Mouse (Mus musculus) liver, embryonic 14.5 days (tissue): ENCODE data around the gene Olfr1047. TPM values are rescaled to one million over a fixed set of nuclear protein-coding genes. Genes with fewer than 3 reads are reported as not detected.
"Not testable (repeated sequence)": the region's sequence is repeated elsewhere in the genome, so short reads cannot be mapped to it uniquely, and the experiment has no call there.

ENCODE experiments used
- ATAC-seq: fragments of 200-750 bp; cut with Nextera tagmentation; 2 replicates; pipeline ENCODE4 v1.8.0; 2017; ENCODE audit warnings: moderate number of reproducible peaks, mild to moderate bottlenecking, moderate library complexity; ENCODE audit not compliant: insufficient read depth
- DNase-seq, 3 experiments: peaks; one replicate each; pipeline ENCODE4 v3.0.0-alpha.2; 2012 to 2013; ENCODE audit warnings: low read depth in 3 of 3, low spot score in 3 of 3
- H3K27ac ChIP-seq: fragments of 300-500 bp; sonication (generic); 2 replicates; pipeline ENCODE4 v1.5.1; 2014; ENCODE audit warnings: moderate library complexity, mild to moderate bottlenecking, control low read depth, inconsistent platforms
- H3K27me3 ChIP-seq: fragments of 300-500 bp; sonication (generic); 2 replicates; pipeline ENCODE4 v1.6.1; 2014; ENCODE audit warnings: mild to moderate bottlenecking, low read length, moderate library complexity; ENCODE audit not compliant: control insufficient read depth, insufficient read depth
- H3K36me3 ChIP-seq: fragments of 300-500 bp; sonication (generic); replicated peaks from 2 replicates; pipeline ENCODE4 v1.6.1; 2014; ENCODE audit warnings: low read depth; ENCODE audit not compliant: control insufficient read depth, insufficient read depth
- H3K4me1 ChIP-seq, 2 experiments: fragments of 200-500 bp in 1 of 2; fragments of 300-500 bp in 1 of 2; sonication (generic) in 1 of 2; replicated peaks; 2 replicates each; pipeline ENCODE4 v1.6.1; 2012 to 2014; ENCODE audit warnings: antibody characterized with exemption in 1 of 2, inconsistent platforms in 1 of 2, low read length in 1 of 2; ENCODE audit not compliant: control insufficient read depth in 2 of 2, insufficient read depth in 2 of 2
- H3K4me2 ChIP-seq: fragments of 300-500 bp; sonication (generic); 2 replicates; pipeline ENCODE4 v1.6.1; 2014; ENCODE audit warnings: low read depth, mild to moderate bottlenecking, control low read depth, moderate library complexity
- H3K4me3 ChIP-seq, 2 experiments: fragments of 200-500 bp in 1 of 2; fragments of 300-500 bp in 1 of 2; sonication (generic) in 1 of 2; 2 replicates each; pipeline ENCODE4 v1.5.1; 2012 to 2014; ENCODE audit warnings: low read depth in 2 of 2, low read length in 2 of 2, mild to moderate bottlenecking in 2 of 2, control low read depth in 1 of 2, inconsistent platforms in 1 of 2, moderate library complexity in 1 of 2; ENCODE audit not compliant: insufficient read depth in 1 of 2
- H3K9ac ChIP-seq: fragments of 300-500 bp; sonication (generic); replicated peaks from 2 replicates; pipeline ENCODE4 v1.6.1; 2014; ENCODE audit warnings: mild to moderate bottlenecking, control low read depth, moderate library complexity
- H3K9me3 ChIP-seq: fragments of 300-500 bp; sonication (generic); 2 replicates; pipeline ENCODE4 v1.6.1; 2016; ENCODE audit warnings: low read length, mixed read lengths; ENCODE audit not compliant: control insufficient read depth
- CTCF ChIP-seq: IDR thresholded peaks from 2 replicates; pipeline ENCODE4 v1.5.1; 2016; ENCODE audit warnings: antibody characterized with exemption, low read depth, control low read depth
- EP300 ChIP-seq: IDR thresholded peaks from 2 replicates; pipeline ENCODE4 v1.6.1; 2016; ENCODE audit warnings: antibody characterized with exemption, low read depth
- WGBS: fragments of 180-500 bp; shearing (Covaris S2); extraction: QIAGEN DNeasy Blood & Tissue Kit; methylation state at CpG from one replicate; pipeline ENCODE4 v1.1.7; 2014; ENCODE audit not compliant: insufficient replicate concordance; 5-methylcytosine and 5-hydroxymethylcytosine counted together
- polyA plus RNA-seq, 2 experiments: library from polyadenylated mRNA; depleted of rRNA in 1 of 2; stranded (reverse) in 1 of 2; unstranded in 1 of 2; fragments of >200 nt; fragmentation: Nextera tagmentation in 1 of 2; extraction: Ambion mirVana in 1 of 2; gene quantifications; 2 replicates each; pipeline versions ENCODE4 v1.2.1 to v1.2.3; 2012 to 2014

The Olfr1047 gene
- not detected in 2 replicates for polyA plus RNA-seq (2012; rRNA removed)
- polyA plus RNA-seq (2014; fragmentation: Nextera tagmentation; extraction: Ambion mirVana): not detected in 2 replicates

- 54% methylated on average over 1 of the region's 1 CpGs for WGBS
- no peaks in the 10 kb centered on the region for H3K27me3 ChIP-seq
- no peak for DNase-seq
Measured at GRCm38 (mm10) chr2:86231301-86231700, at the start of gene Olfr1047. Gene Olfr1047 (minus strand): TSS chr2:86231401.

DNA sequence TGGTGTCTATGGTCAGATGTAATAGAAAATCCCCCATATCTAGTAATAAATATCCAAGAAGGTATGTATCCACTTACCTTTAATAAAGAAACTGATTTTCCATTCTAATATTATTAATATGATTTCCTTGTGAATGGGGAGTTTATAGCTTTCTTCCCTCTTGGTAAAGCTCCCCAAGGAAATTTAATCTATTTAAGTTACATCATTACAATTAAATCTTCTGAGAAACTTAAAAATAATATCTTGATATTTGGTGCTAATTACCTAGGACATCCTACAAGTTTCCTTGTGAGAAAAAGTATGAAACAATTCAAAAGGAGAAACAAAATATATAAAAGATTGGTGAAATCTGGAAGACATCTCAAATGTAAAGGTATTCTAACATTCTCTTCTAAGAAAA, 47.8 kb upstream of the Olfr1047 start, which contains the start of gene Olfr1051:
Gene Olfr1051, minus strand, starts transcription at position 101 of the 400 bp plus-strand sequence.
- DNase-seq, H3K4me3 ChIP-seq, H3K4me2 ChIP-seq, H3K27me3 ChIP-seq, H3K4me1 ChIP-seq, H3K36me3 ChIP-seq, H3K9me3 ChIP-seq, H3K27ac ChIP-seq, H3K9ac ChIP-seq, ATAC-seq: not testable (repeated sequence)

More at GRCm38 (mm10) chr2:86231301-86231700, at the start of gene Olfr1047:
- H3K9me3 ChIP-seq: no peaks in the 10 kb centered on the region
- no peaks in the 10 kb centered on the region for H3K4me1 ChIP-seq
- H3K9ac ChIP-seq: no peak within 1 kb of the TSS
- H3K27ac ChIP-seq: no peak within 1 kb of the TSS
- no peak within 1 kb of the TSS for H3K4me3 ChIP-seq
- no peaks in the 10 kb centered on the region for H3K36me3 ChIP-seq
- TF ChIP-seq CTCF (no peak), EP300 (no peak)
- ATAC-seq: no peak
- H3K4me2 ChIP-seq: no peak within 1 kb of the TSS

GRCm38 (mm10) chr2:86258228-86258627, 27.0 kb upstream of the Olfr1047 start, which contains the start of gene Olfr1049:
Gene Olfr1049 (minus strand): TSS chr2:86258328.
- not testable (repeated sequence) for H3K4me1 ChIP-seq, DNase-seq

DNA sequence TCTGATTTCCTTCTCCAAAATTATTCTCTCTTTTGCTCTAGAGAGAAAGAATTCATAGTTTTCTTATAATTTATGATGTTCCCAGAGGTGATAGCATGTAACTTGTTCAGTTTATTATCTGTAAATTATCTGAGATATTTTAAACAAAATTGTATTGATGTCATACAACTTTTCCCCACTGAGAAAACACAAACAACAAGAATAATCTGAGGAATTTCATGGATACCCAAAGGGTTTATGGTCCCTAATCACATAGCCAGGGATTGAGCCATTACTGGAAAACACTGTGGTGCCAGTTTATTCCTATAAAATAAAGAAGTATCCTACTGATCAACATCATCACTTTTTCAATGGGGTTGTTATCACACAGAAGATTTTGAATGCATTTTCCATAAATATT, 9.0 kb upstream of the Olfr1047 start, which contains the start of gene Olfr1048:
Gene Olfr1048, minus strand, starts transcription at position 101 of the 400 bp plus-strand sequence.
- Histone ChIP-seq H3K4me2 (no peak within 1 kb of the TSS), H3K9me3 (no peaks in the 10 kb centered on the region), H3K27ac (no peak within 1 kb of the TSS), H3K27me3 (no peaks in the 10 kb centered on the region), H3K4me1 (no peaks in the 10 kb centered on the region), H3K4me3 (no peak within 1 kb of the TSS), H3K9ac (no peak within 1 kb of the TSS), H3K36me3 (no peaks in the 10 kb centered on the region)
- no peak for TF ChIP-seq CTCF
- no peak for TF ChIP-seq EP300
- ATAC-seq (no peak), DNase-seq (no peak)

More at GRCm38 (mm10) chr2:86258228-86258627, 27.0 kb upstream of the Olfr1047 start, which contains the start of gene Olfr1049:
- H3K36me3 ChIP-seq, H3K9me3 ChIP-seq, H3K4me3 ChIP-seq, ATAC-seq, H3K9ac ChIP-seq, H3K27ac ChIP-seq, H3K27me3 ChIP-seq, H3K4me2 ChIP-seq: not testable (repeated sequence)

GRCm38 (mm10) chr2:86219214-86219613, 12.0 kb downstream of the Olfr1047 start, which contains the start of gene Olfr1046:
Gene Olfr1046 (minus strand): TSS chr2:86219314.
- Histone ChIP-seq H3K27ac (no peak within 1 kb of the TSS), H3K9me3 (no peaks in the 10 kb centered on the region), H3K4me1 (no peaks in the 10 kb centered on the region), H3K4me3 (no peak within 1 kb of the TSS), H3K36me3 (no peaks in the 10 kb centered on the region), H3K9ac (no peak within 1 kb of the TSS), H3K27me3 (no peaks in the 10 kb centered on the region), H3K4me2 (no peak within 1 kb of the TSS)
- TF ChIP-seq EP300 (no peak), CTCF (no peak)
- 31% methylated on average over 2 of the region's 2 CpGs for WGBS
- DNase-seq: no peak
- ATAC-seq: no peak

DNA sequence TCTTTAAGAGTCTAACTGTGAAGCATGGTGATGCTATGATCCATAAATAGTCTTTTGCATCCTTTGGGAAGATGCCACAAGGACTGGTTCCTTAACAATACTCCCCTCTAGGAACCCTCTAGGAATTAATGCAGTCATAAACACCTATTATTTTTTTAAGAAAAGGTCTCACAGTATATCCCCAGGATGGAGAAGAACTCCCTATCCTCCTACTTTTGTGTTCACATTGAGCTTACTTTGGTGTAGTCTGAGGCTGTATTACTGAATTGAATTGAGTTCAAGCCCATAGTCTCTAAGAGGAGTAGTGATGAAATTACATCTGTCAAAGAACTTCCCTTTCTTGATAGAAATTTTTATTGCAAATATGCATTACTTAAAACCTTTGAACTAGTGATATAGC, 28.3 kb downstream of the Olfr1047 start, which contains the start of gene Olfr1045:
Gene Olfr1045, minus strand, starts transcription at position 101 of the 400 bp plus-strand sequence.
- H3K36me3 ChIP-seq: no peaks in the 10 kb centered on the region
- no peak within 1 kb of the TSS for H3K9ac ChIP-seq
- DNase-seq (no peak), ATAC-seq (no peak)
- H3K27ac ChIP-seq: no peak within 1 kb of the TSS
- H3K4me3 ChIP-seq: no peak within 1 kb of the TSS
- H3K4me1 ChIP-seq: no peaks in the 10 kb centered on the region
- no peaks in the 10 kb centered on the region for H3K27me3 ChIP-seq
- no peak within 1 kb of the TSS for H3K4me2 ChIP-seq
- H3K9me3 ChIP-seq: no peaks in the 10 kb centered on the region
- TF ChIP-seq EP300: no peak
- TF ChIP-seq CTCF: no peak
